Mouse (Mus musculus) forebrain, embryonic 14.5 days (tissue): ENCODE measurements around the gene Trim71. TPM values are rescaled to one million over a fixed set of nuclear protein-coding genes. Genes with fewer than 3 reads are reported as not detected.

ENCODE experiments used
- ATAC-seq: fragments of 200-750 bp; cut with Nextera tagmentation; 2 replicates; pipeline ENCODE4 v1.8.0; 2017; ENCODE audit warnings: mild to moderate bottlenecking, moderate library complexity
- DNase-seq: peaks from one replicate; pipeline ENCODE4 v3.0.0-alpha.2; 2015; ENCODE audit warnings: low spot score
- H3K27ac ChIP-seq: fragments of 300-500 bp; sonication (generic); 2 replicates; pipeline ENCODE4 v1.5.1; 2014; ENCODE audit warnings: low read depth, mild to moderate bottlenecking, control low read depth, low read length, moderate library complexity
- H3K27me3 ChIP-seq: fragments of 300-500 bp; sonication (generic); replicated peaks from 2 replicates; pipeline ENCODE4 v1.6.1; 2014; ENCODE audit warnings: low read length, control low read depth, mixed read lengths; ENCODE audit not compliant: control insufficient read depth, insufficient read depth
- H3K36me3 ChIP-seq: fragments of 300-500 bp; sonication (generic); 2 replicates; pipeline ENCODE4 v1.6.1; 2014; ENCODE audit warnings: low read length, control low read depth; ENCODE audit not compliant: control insufficient read depth, insufficient read depth
- H3K4me1 ChIP-seq: fragments of 300-500 bp; sonication (generic); 2 replicates; pipeline ENCODE4 v1.6.1; 2014; ENCODE audit warnings: antibody characterized with exemption, low read length, control low read depth; ENCODE audit not compliant: control insufficient read depth, insufficient read depth
- H3K4me2 ChIP-seq: fragments of 300-500 bp; sonication (generic); 2 replicates; pipeline ENCODE4 v1.6.1; 2014; ENCODE audit warnings: mild to moderate bottlenecking, control low read depth, low read length
- H3K4me3 ChIP-seq: fragments of 300-500 bp; sonication (generic); 2 replicates; pipeline ENCODE4 v1.5.1; 2014; ENCODE audit warnings: low read depth, low read length, control low read depth
- H3K9ac ChIP-seq: fragments of 300-500 bp; sonication (generic); 2 replicates; pipeline ENCODE4 v1.6.1; 2014; ENCODE audit warnings: mild to moderate bottlenecking, low read length, control low read depth, moderate library complexity
- H3K9me3 ChIP-seq: fragments of 300-500 bp; sonication (generic); replicated peaks from 2 replicates; pipeline ENCODE4 v1.6.1; 2016; ENCODE audit warnings: low read length, control low read depth, mixed read lengths; ENCODE audit not compliant: control insufficient read depth
- WGBS: fragments of 180-500 bp; shearing (Covaris S2); extraction: QIAGEN DNeasy Blood & Tissue Kit; methylation state at CpG from one replicate; pipeline ENCODE4 v1.1.7; 2014; 5-methylcytosine and 5-hydroxymethylcytosine counted together
- polyA plus RNA-seq: library from polyadenylated mRNA; unstranded; fragments of >200 nt; fragmentation: Nextera tagmentation; extraction: Ambion mirVana; gene quantifications from 2 replicates; pipeline ENCODE4 v1.2.1, GENCODE M21; 2014

Gene Trim71
- polyA plus RNA-seq, 1 experiment from 2014 or later, result 0.05 TPM

- Histone ChIP-seq H3K36me3 (no peaks in the 10 kb centered on the region), H3K27me3 (no peaks in the 10 kb centered on the region), H3K4me2 (no peak overlapping the region), H3K4me3 (no peak overlapping the region), H3K9ac (no peak overlapping the region), H3K4me1 (0 out of 2 replicates have a peak, but pooled peaks cover 3% of the 10 kb centered on the region), H3K27ac (no peak overlapping the region), H3K9me3 (no peaks in the 10 kb centered on the region)
- no peak for DNase-seq
- ATAC-seq, result no peak
- WGBS, result 84% methylated on average over 9 of the region's 9 CpGs
These were observed 29.2 kb downstream of the Trim71 start for GRCm38 (mm10) chr9:114534747-114535517.

- no peak overlapping the region for H3K4me2 ChIP-seq
- WGBS, result 78% methylated on average over 4 of the region's 4 CpGs
- no peak overlapping the region for H3K4me3 ChIP-seq
- no peaks in the 10 kb centered on the region for H3K9me3 ChIP-seq
- no peaks in the 10 kb centered on the region for H3K27me3 ChIP-seq
- DNase-seq (no peak), ATAC-seq (no peak)
- H3K4me1 ChIP-seq, result 0 out of 2 replicates have a peak, but pooled peaks cover 3% of the 10 kb centered on the region
- no peak overlapping the region for H3K27ac ChIP-seq
- H3K36me3 ChIP-seq, result no peaks in the 10 kb centered on the region
- no peak overlapping the region for H3K9ac ChIP-seq
These were observed 30.3 kb downstream of the Trim71 start for GRCm38 (mm10) chr9:114533848-114534247.

GRCm38 (mm10) chr9:114531276-114531675, 32.9 kb downstream of the Trim71 start:
- H3K36me3 ChIP-seq, result no peaks in the 10 kb centered on the region
- peaks cover 2% of the 10 kb centered on the region; the same call in 1 of the 2 replicates for H3K4me1 ChIP-seq
- no peaks in the 10 kb centered on the region for H3K9me3 ChIP-seq
- ATAC-seq (no peak), DNase-seq (no peak)
- no peak overlapping the region for H3K4me2 ChIP-seq
- no peaks in the 10 kb centered on the region for H3K27me3 ChIP-seq
- WGBS, result 27% methylated on average over 11 of the region's 11 CpGs
- no peak overlapping the region for H3K4me3 ChIP-seq
- H3K9ac ChIP-seq, result no peak overlapping the region
- H3K27ac ChIP-seq, result no peak overlapping the region

- Histone ChIP-seq H3K4me2 (no peak overlapping the region), H3K9me3 (no peaks in the 10 kb centered on the region), H3K9ac (no peak overlapping the region), H3K4me1 (peaks cover 5% of the 10 kb centered on the region), H3K4me3 (no peak overlapping the region), H3K27ac (no peak overlapping the region), H3K27me3 (no peaks in the 10 kb centered on the region), H3K36me3 (no peaks in the 10 kb centered on the region)
- peak; percentile 55 for DNase-seq
- ATAC-seq, result no peak
- 29% methylated on average over 9 of the region's 9 CpGs for WGBS
These were observed 35.5 kb downstream of the Trim71 start for GRCm38 (mm10) chr9:114528680-114529048.

GRCm38 (mm10) chr9:114527992-114528679, 36.0 kb downstream of the Trim71 start:
- H3K27ac ChIP-seq, result no peak overlapping the region
- no peaks in the 10 kb centered on the region for H3K27me3 ChIP-seq
- DNase-seq (no peak), ATAC-seq (peak; percentile 64)
- H3K4me1 ChIP-seq, result peaks cover 5% of the 10 kb centered on the region
- no peaks in the 10 kb centered on the region for H3K36me3 ChIP-seq
- H3K4me3 ChIP-seq, result no peak overlapping the region
- no peak overlapping the region for H3K9ac ChIP-seq
- WGBS, result 11% methylated on average over 17 of the region's 17 CpGs
- no peaks in the 10 kb centered on the region for H3K9me3 ChIP-seq
- H3K4me2 ChIP-seq, result 0 out of 2 replicates have a peak overlapping the region, but pooled peaks have one; percentile 16

- Histone ChIP-seq H3K27ac (no peak overlapping the region), H3K27me3 (no peaks in the 10 kb centered on the region), H3K36me3 (no peaks in the 10 kb centered on the region), H3K4me3 (no peak overlapping the region), H3K4me1 (peaks cover 5% of the 10 kb centered on the region), H3K9me3 (no peaks in the 10 kb centered on the region), H3K9ac (no peak overlapping the region), H3K4me2 (peak overlapping the region; percentile 8; the same call in 1 of the 2 replicates)
- ATAC-seq, result peak; percentile 45; the same call in 1 of the 2 replicates
- 3% methylated on average over 16 of the region's 16 CpGs for WGBS
- DNase-seq, result peak; percentile 57
These were observed 37.1 kb downstream of the Trim71 start for GRCm38 (mm10) chr9:114527085-114527484.

- no peaks in the 10 kb centered on the region for H3K36me3 ChIP-seq
- H3K9me3 ChIP-seq, result no peaks in the 10 kb centered on the region
- no peak overlapping the region for H3K9ac ChIP-seq
- 9% methylated on average over 8 of the region's 8 CpGs for WGBS
- peaks cover 5% of the 10 kb centered on the region for H3K4me1 ChIP-seq
- H3K27ac ChIP-seq, result no peak overlapping the region
- ATAC-seq (no peak), DNase-seq (no peak)
- no peak overlapping the region for H3K4me3 ChIP-seq
- no peaks in the 10 kb centered on the region for H3K27me3 ChIP-seq
- H3K4me2 ChIP-seq, result peak overlapping the region; percentile 8; the same call in 1 of the 2 replicates
These were observed 37.6 kb downstream of the Trim71 start for GRCm38 (mm10) chr9:114526581-114526980.

GRCm38 (mm10) chr9:114525891-114526290, 38.3 kb downstream of the Trim71 start:
- Histone ChIP-seq H3K9me3 (no peaks in the 10 kb centered on the region), H3K27me3 (no peaks in the 10 kb centered on the region), H3K36me3 (no peaks in the 10 kb centered on the region), H3K9ac (no peak overlapping the region), H3K4me3 (no peak overlapping the region), H3K4me2 (no peak overlapping the region), H3K27ac (no peak overlapping the region), H3K4me1 (peaks cover 5% of the 10 kb centered on the region)
- ATAC-seq (0 out of 2 replicates have a peak, but pooled peaks have one; percentile 14), DNase-seq (no peak)
- WGBS, result 10% methylated on average over 8 of the region's 8 CpGs
